Mouse (Mus musculus) lung, adult 18-20 months (tissue): Measurements from ENCODE around the gene Fam189a2.

ENCODE experiments used
- DNase-seq, 2 experiments: peaks; one replicate each; pipeline ENCODE4 v3.0.0; 2022; ENCODE audit warnings: mixed read lengths in 2 of 2

Gene Fam189a2

DNA sequence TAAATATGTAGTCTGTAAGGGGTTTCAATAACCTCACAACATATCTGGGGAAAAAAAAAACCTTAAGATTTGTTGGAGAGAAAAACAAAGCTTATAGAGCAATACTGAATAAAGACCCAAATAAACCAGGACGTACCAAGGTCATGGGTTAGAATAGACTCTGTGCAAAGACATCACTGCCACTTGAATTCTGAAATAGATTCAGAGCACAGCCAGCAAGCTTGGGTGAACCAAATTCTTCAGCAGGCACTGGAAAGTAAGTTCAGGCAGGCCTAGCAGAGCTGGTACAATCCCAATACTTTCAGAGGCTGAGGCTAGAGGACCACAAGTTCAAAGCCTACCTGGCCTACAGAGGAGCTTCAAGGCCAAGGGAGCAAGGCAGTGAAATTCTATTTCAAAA, 6.2 kb downstream of the Fam189a2 start:
- no peak for DNase-seq

DNA sequence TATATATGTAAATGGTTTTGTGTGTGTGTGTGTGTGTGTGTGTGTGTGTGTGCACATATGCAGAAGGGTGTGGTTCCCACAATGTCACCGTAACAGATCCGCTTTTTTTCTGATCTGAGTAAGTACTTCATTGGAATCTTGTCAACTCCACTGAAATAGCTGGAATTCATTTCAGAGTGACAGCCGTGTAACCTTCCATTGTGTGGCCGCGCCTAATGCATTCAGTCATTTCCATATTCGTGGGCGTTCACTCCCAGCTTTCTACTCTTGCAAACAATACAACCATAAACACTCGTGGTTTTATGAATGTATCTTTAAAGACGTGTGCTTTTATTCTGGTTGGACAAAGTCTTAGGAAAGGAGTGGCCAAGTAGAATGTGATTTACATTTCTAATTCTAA, 6.7 kb downstream of the Fam189a2 start:
- DNase-seq: no peak

DNA sequence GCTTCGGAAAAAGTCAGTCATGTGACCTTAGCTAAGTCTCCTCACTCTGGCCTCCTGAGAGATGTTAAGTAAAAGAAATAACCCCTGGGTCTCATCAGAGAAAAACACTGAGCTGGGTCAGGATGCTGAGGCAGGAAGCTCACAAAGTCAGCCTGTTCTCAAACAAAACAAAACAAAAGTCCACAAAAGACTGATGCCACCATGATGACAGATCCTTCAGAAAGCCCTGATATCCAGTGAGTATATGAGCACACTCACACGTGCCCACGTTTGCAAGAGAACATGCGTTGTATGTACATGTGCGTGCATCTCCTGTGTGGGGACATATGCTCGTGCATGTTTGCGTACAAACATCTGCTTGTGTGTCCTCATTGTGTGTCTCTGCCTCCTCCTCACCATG, 7.5 kb downstream of the Fam189a2 start:
- DNase-seq: no peak

DNA sequence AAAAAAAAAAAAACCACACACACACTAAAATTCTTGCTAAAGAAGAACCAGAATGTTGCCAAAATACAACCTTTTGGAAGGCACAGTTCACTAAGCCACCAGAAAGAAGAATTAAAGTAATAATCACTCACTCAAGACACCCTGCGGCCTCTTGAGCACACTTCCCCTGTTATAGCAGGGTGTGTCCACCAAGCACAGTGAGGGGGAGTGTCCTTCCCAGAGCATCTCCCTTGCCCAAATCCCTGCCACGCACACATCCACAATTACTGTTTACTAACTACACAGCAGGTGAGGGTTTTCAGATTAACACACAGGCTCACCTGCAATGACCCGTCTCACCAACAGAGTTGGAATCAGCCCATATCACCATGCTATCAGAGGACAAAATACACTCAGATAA, 8.0 kb downstream of the Fam189a2 start:
- DNase-seq: no peak

DNA sequence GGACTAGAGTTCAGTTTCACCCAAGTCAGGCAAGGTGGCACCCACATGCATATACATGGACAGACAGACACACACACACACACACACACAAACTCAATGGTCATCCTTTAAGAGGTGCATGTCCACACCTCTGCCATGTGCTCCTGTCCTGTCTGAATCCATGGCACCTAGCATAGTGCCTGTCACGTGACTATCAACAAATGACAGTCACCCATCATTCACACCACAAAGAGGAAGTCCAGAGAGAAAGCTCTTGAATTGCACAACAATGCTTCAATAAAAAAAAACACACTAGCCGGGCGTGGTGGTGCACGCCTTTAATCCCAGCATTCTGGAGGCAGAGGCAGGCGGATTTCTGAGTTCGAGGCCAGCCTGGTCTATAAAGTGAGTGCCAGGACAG, 8.5 kb downstream of the Fam189a2 start:
- no peak for DNase-seq

DNA sequence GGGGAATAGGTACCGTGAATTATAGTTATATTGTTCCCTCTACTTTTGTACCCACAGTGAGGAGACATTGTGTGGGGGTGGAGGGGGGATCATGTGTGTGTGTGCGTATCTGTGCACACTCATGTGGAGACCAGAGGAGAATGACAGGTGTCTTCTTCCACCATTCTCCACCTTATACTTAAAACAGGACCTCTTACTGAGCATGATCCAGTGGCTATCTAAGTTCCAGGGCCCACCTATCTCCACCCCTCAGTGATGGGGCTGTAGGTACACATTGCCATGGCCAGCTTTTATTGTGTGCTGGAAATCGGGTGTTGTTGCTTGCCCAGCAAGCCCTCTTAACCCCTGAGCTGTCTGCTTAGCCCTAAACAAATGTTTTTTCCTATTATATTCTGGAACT, 10.1 kb downstream of the Fam189a2 start:
- DNase-seq: no peak

DNA sequence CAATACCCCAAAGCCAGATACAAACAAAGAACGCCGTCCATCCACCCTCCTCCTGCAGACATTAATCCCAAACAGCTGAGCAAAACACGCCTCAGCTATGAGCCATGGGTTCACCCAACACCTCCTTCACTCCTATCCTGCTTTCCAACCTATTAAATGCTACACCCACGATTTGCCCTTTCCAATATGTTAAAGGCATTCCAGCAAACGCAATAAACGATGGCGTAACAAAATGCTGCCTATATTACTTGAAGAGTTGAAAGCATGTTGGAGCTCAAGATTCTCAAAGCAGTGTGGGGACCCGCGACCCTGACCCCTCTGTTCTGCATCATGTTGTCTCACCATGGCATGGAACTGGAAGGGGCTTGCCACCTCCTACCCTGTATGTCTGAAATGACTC, 11.2 kb downstream of the Fam189a2 start:
- DNase-seq: no peak

DNA sequence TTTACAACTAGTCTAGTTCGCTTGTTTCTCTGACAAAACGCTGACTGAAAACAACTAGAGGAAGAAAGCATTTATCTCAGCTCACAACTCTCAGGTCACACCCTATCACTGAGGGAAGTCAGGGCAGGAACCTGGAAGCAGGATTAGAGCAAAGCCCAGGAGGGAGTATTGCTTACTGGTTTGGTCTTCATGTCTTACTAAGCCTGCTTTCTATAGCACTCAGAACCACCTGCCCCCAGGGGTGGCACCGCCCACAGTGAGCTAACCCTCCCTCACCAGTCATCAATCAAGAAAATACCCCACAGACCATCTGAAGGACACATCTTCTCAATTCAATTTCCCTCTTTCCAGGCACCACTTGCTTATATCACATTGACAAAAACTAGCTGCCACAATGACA, 12.4 kb downstream of the Fam189a2 start:
- DNase-seq: no peak

DNA sequence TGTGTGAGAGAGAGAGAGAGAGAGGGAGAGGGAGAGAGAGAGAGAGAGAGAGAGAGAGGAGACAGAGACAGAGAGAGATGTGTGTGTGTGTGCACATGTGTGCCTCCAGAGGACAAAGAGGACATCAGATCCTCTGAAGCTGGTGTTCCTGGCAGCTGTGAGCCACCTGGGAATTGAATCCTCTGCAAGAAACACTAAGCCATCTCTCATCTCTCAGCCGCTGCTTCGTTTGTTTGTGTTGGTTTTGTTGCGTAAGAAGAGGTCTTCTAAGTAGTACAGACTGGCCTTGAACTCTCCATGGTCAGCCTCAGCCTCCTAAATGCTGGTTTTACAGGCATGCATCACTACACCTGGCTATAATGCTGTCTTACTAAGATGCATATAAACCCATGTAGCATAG, 12.9 kb downstream of the Fam189a2 start:
- no peak for DNase-seq

DNA sequence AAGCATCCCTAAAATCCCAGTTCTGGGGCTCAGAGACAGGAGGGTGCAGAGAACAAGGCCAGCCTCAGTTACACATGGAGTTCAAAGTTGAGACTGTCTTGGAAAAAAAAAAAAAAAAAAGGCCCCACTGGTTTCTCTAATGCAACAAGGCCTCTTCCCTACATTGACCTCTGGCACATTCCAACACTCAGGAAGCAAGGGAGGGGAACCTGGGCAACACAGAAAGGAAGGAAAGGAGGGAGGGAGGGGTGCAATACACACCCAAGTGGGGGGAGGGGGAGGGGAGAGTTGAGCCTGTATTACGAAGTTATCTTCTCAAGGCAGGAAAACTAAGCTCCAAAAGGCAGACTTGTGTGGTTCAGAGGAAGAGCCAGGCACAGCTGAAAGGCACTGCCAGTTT, 13.4 kb downstream of the Fam189a2 start:
- peak; percentile 70 to 83 for DNase-seq

DNA sequence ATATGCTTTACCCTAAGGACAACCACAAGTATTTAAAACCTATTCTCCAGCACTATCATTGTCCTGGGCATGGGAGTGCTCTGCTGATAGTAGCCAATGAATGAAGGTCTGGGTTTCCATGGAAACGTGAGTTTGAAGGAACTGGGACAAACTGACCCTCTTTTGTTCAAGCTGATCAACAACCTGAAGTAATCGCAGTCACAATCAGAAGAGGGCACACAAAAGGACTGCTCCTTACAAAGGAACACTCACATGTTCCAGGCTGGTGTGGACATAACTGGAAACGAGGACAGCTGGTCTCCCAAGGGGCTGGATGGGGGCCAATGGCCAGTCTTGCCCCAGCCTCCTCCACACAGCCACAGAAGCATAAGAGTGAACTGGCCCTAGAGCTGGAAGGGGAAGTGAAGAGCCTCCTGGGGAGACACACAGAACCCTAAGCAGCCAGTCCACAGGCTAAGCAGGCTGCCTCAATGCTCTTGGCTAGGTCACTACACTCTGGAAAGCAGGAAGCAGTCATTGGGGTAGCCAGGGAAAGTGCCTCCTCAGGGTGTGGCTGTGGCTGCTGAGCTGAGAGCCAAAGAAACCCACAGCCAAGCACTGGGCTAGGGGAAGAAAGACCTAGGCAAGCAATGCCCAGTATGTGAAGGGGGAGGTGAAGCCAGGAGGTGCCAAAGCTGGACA, 14.0 kb downstream of the Fam189a2 start:
- peak; percentile 76 to 86 for DNase-seq

DNA sequence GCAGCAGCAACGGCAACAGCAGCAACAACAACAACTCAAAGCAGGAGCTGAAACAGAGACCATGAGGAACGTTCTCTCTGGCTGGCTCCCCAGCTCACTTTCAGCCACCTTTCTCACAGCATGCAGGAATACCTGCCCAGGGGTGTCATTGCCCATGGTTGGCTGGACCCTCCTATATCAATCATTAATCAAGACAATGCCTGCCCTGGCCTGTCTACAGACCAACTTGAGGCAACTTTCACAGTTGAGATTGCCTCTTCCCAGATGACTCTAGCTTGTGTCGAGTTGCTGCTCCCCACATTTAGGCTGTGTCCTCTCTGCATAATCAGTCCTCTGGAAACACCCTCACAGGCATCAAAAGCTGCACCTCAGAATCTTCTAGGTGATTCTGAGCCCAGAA, 17.6 kb downstream of the Fam189a2 start:
- DNase-seq: no peak

DNA sequence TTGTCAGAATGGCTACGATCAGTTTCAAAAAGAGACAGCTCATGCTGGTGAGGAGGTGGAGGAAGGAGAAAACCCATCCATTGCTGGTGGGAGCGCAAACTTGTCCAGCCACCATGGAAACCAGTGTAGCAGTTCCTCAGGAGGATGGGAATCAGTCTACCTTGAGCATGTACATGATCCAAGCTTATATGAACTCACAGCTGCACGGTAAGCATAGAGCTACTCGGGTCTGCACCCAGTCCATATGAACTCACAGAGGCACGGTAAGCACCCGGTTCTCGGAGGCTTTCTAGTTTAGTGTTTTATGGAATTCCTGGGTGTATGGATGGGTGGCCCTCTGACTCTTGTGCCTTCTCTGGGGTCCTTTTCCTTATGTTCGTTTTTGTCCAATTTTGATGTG, 18.3 kb downstream of the Fam189a2 start:
- no peak for DNase-seq

DNA sequence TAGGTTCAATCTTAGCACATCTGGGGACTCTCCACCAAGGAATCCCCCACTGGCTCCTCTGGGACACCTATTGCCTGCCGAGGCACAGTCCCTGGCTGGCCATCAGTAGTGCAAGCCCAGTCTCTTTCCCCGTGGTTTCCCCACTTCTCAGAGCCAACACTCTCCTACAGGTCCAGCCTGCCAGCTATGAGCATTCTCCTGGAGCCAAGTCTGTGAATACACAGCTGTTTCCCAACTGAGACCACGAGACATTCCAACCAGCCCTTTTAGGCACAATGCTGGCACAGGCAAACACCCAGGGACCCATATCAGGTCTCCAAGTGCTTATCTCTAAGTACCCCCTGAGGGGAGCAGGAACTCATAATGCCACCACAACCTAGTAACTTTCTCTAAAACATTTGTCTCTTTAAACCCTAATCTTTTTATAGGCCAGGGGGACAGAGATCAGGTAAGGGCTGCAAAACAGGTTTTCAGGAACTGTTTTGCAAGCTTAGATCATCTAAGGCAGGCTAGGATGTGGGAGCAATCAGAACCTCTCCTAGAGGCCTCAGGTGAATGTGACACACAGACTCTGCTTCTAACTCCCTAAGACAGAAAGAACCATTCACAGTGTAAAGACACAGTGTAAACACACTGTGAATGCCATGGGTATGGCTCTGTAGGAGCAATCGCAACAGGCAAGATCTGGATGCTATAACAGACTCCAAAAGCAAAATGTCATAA, 23.0 kb downstream of the Fam189a2 start:
- DNase-seq: peak; percentile 69 to 81

DNA sequence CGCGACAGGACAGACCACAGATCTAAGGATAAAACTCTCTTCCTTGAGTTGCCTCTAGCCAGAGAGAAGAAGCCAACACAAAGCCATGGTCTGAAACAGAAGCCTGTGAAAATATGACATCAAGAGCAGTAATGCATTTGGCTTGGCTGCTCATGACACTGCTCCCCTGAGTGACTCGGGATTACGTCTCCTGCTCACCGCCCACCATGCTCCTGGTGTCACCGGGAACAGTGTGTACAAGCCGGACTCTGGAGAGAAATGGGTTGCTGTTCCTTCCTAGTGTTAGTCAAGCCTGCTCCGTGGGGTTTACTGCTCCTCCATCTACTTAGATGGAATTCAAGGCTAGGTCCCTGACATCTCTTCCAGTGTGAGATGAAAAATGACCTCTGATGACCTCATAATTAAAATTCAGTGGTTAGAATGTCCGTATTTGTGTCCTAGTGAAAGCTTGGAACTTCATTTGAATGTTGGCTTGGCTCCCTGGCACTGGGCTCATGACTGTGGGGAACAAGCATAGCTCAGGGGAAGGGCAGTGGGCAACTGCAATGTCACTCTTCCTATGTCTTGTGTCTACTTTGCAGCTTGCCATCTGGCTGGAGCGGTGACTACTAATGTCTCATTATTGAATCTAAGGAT, 23.7 kb downstream of the Fam189a2 start:
- DNase-seq: no peak

DNA sequence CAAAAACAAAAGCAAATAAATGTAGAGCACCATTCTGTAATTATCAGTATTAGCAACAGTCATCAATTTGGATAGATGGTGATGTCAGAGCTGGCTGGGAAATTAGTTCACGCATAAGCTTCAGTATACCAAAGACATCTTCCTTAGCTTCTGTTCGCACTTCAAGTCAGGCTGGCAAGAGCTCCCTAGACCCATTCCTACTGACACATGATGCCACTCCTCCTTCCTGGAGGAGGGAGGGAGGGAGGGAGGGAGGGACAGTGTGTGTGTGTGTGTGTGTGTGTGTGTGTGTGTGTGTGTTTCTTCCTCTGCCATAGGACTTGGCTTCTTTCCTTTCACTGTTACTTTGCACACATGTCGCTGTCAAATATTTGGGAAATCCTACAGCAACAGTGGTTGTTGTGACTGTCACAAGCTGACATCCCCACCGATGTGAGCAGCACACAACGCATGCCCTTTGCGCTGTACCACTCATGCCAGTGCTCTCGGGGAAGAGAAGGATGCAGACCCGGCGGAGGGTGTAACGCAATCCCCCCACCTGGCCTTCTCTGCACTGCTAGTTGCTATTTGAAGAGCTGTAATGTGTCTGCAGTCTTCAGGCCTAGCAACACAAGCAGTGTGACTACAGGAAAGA, 34.9 kb downstream of the Fam189a2 start:
- DNase-seq: no peak

DNA sequence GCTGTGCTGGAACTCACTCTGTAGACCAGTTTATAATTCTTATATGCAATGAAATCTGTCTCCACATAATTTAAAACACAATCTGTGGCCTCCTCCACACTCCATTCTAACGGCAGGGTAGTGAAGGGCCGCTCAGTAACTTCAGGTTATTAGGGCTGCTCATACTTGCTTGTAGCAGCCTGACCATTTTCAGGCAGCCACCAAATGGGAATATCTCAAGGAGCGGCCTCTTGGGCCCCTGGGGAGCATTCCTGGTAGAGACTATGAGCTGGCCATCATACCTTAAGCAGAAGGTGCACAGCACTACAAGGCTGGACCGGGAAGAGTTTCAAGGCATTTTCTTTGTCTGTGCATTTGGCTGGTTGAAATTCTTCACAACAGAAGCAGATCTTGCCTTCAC, 42.7 kb downstream of the Fam189a2 start:
- no peak for DNase-seq

DNA sequence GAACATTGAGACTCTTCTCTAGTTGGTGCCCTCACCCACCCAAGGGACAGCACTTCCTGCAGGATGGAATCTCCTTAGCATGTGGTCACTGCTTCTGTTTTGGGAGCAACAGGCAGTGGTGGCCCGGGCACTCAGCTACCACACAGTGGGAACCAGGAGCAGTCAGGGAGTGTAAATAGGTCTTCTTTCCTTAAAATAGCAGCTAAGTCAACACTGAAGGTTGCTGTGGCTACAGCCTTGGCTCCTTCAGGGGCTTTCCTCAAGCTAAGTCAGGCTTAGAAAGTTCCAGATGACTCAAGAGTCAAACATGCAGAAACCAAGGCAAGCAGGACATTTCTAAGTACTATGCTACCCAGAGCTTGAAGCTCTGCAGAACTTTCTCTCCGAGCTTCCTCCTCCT, 43.5 kb downstream of the Fam189a2 start:
- peak in 1 of 2 experiments; percentile 44 for DNase-seq

DNA sequence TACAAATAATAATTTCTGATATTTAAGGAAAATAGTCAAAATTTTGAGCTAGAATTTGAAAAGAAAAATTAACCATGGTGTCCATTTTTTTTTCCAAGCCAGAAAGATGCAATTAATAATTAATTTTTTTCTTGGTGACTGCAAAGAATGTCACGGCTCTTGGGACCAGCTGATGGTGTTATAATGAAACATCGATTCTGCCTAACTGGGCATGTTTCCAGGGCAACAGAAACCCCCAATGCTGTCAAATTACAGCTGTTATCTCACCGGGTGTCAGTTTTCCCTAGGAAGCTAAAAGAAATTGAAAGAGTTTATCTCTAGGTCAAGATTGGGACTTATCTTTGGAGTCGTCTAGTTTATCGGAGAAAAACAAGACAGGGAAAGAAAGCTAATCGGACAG, 46.6 kb downstream of the Fam189a2 start:
- no peak for DNase-seq

DNA sequence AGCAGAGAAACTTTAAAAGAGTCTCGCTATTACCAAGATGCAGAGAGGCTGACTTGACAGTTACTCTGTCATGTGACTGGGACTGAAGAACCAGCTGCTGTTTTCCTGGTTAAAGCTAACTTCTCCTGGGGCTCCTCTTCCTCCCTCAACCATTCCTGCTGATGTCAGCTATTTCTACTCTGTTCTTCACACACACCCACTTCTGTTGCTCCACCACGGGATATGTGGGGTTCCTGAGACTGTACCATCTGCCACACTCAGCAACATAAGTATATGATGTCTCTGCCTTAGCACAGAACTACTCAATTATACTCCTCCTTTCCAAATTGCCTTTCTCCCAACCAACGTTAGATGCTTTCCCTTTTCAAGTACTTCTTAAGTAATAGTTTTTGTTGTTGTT, 50.2 kb downstream of the Fam189a2 start:
- no peak for DNase-seq

DNA sequence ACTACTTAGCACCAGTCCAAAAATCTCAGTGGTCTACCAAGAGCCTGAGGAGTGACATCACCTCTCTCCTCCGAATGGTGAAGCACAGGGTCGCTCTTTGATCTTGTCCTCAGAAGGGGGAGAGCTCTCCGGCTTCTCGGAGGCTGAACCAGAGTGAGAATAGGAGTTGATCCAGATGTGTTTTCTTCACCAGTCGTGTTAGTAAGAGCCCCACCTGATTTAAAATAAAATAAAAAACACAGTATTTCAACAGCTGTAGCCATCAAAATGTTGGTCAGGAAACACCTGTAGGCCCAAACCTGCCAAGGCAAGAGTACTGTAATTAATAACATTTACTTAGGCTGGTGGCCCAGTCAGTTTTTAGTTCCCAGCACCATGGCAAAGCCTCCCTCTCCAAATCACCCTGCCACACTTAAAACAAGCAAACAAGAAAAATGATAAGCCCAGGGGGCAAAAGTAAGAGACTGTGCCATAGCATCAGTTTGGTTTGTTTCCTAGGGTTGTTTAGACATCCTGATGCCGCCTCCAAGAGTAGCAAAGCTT, 52.8 kb downstream of the Fam189a2 start:
- peak in 1 of 2 experiments; percentile 58 for DNase-seq

DNA sequence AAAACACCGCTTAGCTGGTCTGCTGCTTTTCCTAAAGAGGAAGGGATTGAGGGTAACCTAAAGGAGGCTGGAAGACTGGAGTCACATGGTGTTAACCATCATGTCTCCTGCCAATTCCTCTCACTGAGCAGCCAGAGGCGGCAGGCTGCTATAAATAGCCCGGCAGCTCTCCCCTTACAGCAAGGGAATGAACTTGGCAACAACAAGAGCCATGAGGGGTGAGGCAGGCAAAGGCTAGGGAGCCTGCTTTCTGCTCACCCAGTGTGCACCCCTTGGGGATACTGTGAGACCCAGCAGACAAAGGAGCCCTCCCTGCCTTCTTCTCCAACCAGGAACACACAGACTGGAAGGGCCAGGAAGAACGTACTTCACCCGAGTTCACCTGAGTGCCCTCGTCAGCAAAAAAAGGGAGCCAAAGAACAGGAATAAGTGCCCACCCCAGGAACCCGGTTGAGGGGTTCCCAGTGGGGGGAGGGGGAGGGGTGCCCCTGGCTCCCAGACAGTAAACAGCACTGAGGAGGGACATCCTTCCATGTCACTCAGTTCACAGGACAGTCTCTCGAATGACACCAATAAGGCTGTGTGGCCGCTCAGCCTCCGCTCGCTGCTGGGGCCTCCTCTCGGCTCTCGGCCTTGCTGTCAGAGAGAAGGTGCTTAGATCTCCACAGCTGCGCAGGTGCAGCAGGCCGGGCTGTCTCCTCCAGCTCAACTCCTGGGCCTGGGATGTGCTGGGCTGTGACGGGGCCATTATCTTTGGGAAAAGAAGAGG, 57.8 kb downstream of the Fam189a2 start:
- DNase-seq: peak; percentile 66 to 68

DNA sequence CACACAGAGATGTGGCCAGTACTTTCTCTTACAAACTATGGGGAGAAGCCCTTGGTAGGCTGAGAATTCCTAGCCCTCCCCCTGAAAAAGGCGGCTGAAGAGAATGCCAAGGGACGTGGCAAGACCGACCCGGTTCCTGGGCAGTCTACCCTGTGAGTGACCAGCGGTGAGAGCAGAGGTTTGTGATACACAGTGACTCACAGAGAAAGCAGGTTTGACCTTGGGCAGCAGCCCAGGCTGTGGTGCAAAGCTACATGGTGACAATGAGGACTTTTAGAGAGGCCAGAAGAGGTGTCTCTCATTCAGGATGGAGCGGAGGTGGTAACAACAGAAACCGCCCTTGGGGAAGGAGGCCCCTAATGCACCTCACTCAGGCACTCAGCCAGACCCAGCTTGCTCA, 59.4 kb downstream of the Fam189a2 start:
- DNase-seq: no peak
